Mouse (Mus musculus) intestine, embryonic 14.5 days (tissue): ENCODE data around the gene Gm45015. TPM values are rescaled to one million over a fixed set of nuclear protein-coding genes. Genes with fewer than 3 reads are reported as not detected.

Source experiments
- polyA plus RNA-seq: library from polyadenylated mRNA; unstranded; fragments of >200 nt; fragmentation: Nextera tagmentation; extraction: Ambion mirVana; gene quantifications from 2 replicates; pipeline ENCODE4 v1.2.1, GENCODE M21; 2014

Gm45015 gene
- polyA plus RNA-seq, 1 experiment from 2014 or later: not detected

Other genes with a start within 250 kb of the Gm45015 start
- gene Xlr3a, start 239.7 kb downstream of the Gm45015 start, polyA plus RNA-seq: 1.4 and 7.2 TPM in 2 replicates
- 0.23 TPM in 1 of 2 replicates, not detected in the other for gene Gm14685, start 219.8 kb downstream of the Gm45015 start, polyA plus RNA-seq
- 0.22 TPM in 1 of 2 replicates, not detected in the other for gene Xlr5b, start 188.0 kb downstream of the Gm45015 start, polyA plus RNA-seq
- not detected in 2 replicates for gene DXBay18, start 187.4 kb downstream of the Gm45015 start, polyA plus RNA-seq
- gene Spin2d, start 159.9 kb downstream of the Gm45015 start, polyA plus RNA-seq: not detected in 2 replicates
- 4.7 and 12.4 TPM in 2 replicates for gene Xlr3b, start 144.6 kb downstream of the Gm45015 start, polyA plus RNA-seq
- gene Xlr4b, start 122.5 kb downstream of the Gm45015 start, polyA plus RNA-seq: 0.50 and 1.2 TPM in 2 replicates
- gene F8a, start 108.5 kb downstream of the Gm45015 start, polyA plus RNA-seq: 11.3 and 11.9 TPM in 2 replicates
- gene Xlr4c, start 93.7 kb downstream of the Gm45015 start, polyA plus RNA-seq: 0.55 and 2.1 TPM in 2 replicates
- not detected in 2 replicates for gene Xlr3c, start 71.5 kb downstream of the Gm45015 start, polyA plus RNA-seq
- gene Xlr5a, start 43.9 kb downstream of the Gm45015 start, polyA plus RNA-seq: 0.26 TPM in 1 of 2 replicates, not detected in the other
- not detected in 2 replicates for gene Xlr5c, start 43.9 kb downstream of the Gm45015 start, polyA plus RNA-seq
- gene Zfp275, start 5.8 kb upstream of the Gm45015 start, polyA plus RNA-seq: 14.9 and 16.3 TPM in 2 replicates
- not detected in 2 replicates for gene Gm18336, start 61.9 kb upstream of the Gm45015 start, polyA plus RNA-seq
- 0.38 TPM in 2 replicates for gene Zfp92, start 74.3 kb upstream of the Gm45015 start, polyA plus RNA-seq
- gene Trex2, start 98.5 kb upstream of the Gm45015 start, polyA plus RNA-seq: not detected in 2 replicates
- gene Haus7, start 122.2 kb upstream of the Gm45015 start, polyA plus RNA-seq: 58.2 and 59.4 TPM in 2 replicates
- gene Bgn, start 146.8 kb upstream of the Gm45015 start, polyA plus RNA-seq: 52.7 and 58.1 TPM in 2 replicates
- gene Atp2b3, start 166.2 kb upstream of the Gm45015 start, polyA plus RNA-seq: 0.26 and 0.49 TPM in 2 replicates